Mouse (Mus musculus): ENCODE data around the gene Arfip1. TPM values are rescaled to one million over a fixed set of nuclear protein-coding genes. Genes with fewer than 3 reads are reported as not detected.

Arfip1 gene
- polyA plus RNA-seq, 1 experiment from 2014 or later = 44.6 TPM

- Histone ChIP-seq H3K27ac (ENCODE audit: low read depth, low read length) (no peak overlapping the region), H3K4me1 (ENCODE audit: control insufficient read depth, insufficient read depth, low read length) (0 out of 2 replicates have a peak, but pooled peaks cover 3% of the 10 kb centered on the region), H3K9me3 (ENCODE audit: control insufficient read depth, low read length) (no peaks in the 10 kb centered on the region), H3K9ac (ENCODE audit: low read depth, low read length) (no peak overlapping the region), H3K4me2 (replicated peaks; ENCODE audit: low read depth, low read length) (no peak overlapping the region), H3K27me3 (ENCODE audit: control insufficient read depth, insufficient read depth, low read length) (no peaks in the 10 kb centered on the region), H3K36me3 (ENCODE audit: control insufficient read depth, insufficient read depth, low read length) (no peaks in the 10 kb centered on the region; the same call in 1 of the 2 replicates), H3K4me3 (ENCODE audit: low read length) (no peak overlapping the region)
- no peak for ATAC-seq (ENCODE audit: low FRiP score, low TSS enrichment)
- WGBS = 59% methylated on average over 9 of the region's 9 CpGs
These were observed 133.4 kb downstream of the Arfip1 start for GRCm38 (mm10) chr3:84449015-84449414.

- Histone ChIP-seq H3K27ac (ENCODE audit: low read depth, low read length) (no peak overlapping the region), H3K9me3 (ENCODE audit: control insufficient read depth, low read length) (no peaks in the 10 kb centered on the region), H3K4me3 (ENCODE audit: low read length) (no peak overlapping the region), H3K4me1 (ENCODE audit: control insufficient read depth, insufficient read depth, low read length) (0 out of 2 replicates have a peak, but pooled peaks cover 3% of the 10 kb centered on the region), H3K27me3 (ENCODE audit: control insufficient read depth, insufficient read depth, low read length) (no peaks in the 10 kb centered on the region), H3K4me2 (replicated peaks; ENCODE audit: low read depth, low read length) (no peak overlapping the region), H3K36me3 (ENCODE audit: control insufficient read depth, insufficient read depth, low read length) (no peaks in the 10 kb centered on the region; the same call in 1 of the 2 replicates), H3K9ac (ENCODE audit: low read depth, low read length) (no peak overlapping the region)
- WGBS = 75% methylated on average over 5 of the region's 5 CpGs
- no peak for ATAC-seq (ENCODE audit: low FRiP score, low TSS enrichment)
These were observed 134.6 kb downstream of the Arfip1 start for GRCm38 (mm10) chr3:84447803-84448202.

Other genes with a start within 250 kb of the Arfip1 start
- 0.87 and 4.4 TPM in 2 replicates for gene Fhdc1, start 102.2 kb downstream of the Arfip1 start, polyA plus RNA-seq (2014; fragmentation: Nextera tagmentation; extraction: Ambion mirVana)
- not detected in 2 replicates for gene Tigd4, start 10.9 kb upstream of the Arfip1 start, polyA plus RNA-seq (2014; fragmentation: Nextera tagmentation; extraction: Ambion mirVana)
- gene Tmem154, start 83.6 kb upstream of the Arfip1 start, polyA plus RNA-seq (2014; fragmentation: Nextera tagmentation; extraction: Ambion mirVana) = 0.38 and 0.60 TPM in 2 replicates
- gene Fbxw7, start 232.6 kb upstream of the Arfip1 start, polyA plus RNA-seq (2014; fragmentation: Nextera tagmentation; extraction: Ambion mirVana) = 10.1 and 11.0 TPM in 2 replicates

All from kidney, embryonic 14.5 days (tissue).